Mouse (Mus musculus) erythroid progenitor cell, adult 5-6 weeks (primary cell): ENCODE measurements around the gene Smg6. TPM values are rescaled to one million over a fixed set of nuclear protein-coding genes. Genes with fewer than 3 reads are reported as not detected.

Source experiments
- ATAC-seq: replicated peaks from 2 replicates; pipeline ENCODE4 v1.8.0; 2016; ENCODE audit warnings: moderate number of reproducible peaks, mild to moderate bottlenecking, moderate TSS enrichment, inconsistent platforms; ENCODE audit not compliant: poor library complexity, low FRiP score, severe bottlenecking
- total RNA-seq, 2 experiments: library from RNA; stranded (forward) in 1 of 2; stranded (reverse) in 1 of 2; fragments of 150-400 nt in 1 of 2; fragments of 186-747, 209-891 nt in 1 of 2; gene quantifications; 2 replicates each; pipeline versions ENCODE4 v1.2.3 to v1.2.4; 2015 to 2017; ENCODE audit warnings: low replicate concordance in 2 of 2

Smg6 gene
- total RNA-seq, 2 experiments from 2014 or later: 49.9 to 91.4 TPM

DNA sequence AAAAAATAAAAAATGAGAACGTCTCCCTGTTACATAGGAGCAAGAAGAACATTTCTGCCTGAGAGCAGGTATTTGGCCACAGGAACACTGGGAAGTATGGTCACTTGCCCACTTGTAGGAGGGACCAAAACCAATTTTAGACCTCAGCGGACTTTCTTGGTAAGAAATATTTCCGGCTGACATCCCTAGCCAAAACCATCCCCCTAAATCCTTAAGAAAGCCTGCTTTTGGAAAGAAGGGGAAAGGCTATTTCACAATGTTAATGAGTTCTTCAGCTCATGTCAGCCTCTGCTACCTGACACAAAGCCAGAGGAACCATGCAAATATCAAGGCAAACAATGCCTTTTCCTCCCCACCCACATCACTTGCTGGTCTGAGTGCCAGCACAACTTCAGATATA is 108.5 kb downstream of the Smg6 start:
- ATAC-seq: no peak

DNA sequence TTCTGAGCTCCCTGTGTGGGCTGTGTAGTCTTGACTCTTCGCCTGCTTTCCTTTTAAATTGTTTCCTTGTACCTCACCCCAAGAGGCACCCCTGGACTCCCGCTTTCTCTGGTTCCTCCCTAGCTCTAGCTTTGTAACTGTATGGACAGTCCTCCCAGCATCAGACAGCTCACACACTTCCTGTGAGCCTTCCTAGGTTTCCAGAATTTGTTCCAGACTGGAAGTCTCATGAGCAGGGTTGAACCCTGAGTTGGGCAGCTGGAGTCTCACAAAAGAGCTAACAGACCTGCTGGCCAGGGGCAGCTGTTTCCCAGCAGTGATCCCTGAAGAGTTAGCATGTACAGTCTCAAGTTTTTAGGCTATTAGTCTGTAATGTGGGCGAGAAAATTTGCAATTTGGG is 118.7 kb downstream of the Smg6 start:
- ATAC-seq: no peak

DNA sequence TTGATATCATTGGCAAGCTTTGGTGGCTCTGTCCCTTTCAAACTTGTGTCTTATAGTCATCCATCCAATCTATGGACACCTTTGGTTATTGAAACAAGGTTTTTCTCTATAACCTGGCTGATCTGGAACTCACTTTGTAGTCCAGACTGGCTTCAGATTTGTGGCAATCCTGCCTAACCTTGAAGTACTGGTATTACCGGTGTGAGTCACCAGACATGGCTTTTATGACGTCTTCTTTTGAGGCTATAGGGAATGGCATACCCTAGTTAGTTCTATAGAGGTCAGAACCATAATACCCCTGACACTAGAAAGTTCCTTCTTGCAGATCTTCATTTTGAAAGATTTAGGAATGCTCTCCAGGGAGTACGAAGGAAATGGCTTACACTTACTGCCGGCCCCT is 120.2 kb downstream of the Smg6 start:
- ATAC-seq: no peak

DNA sequence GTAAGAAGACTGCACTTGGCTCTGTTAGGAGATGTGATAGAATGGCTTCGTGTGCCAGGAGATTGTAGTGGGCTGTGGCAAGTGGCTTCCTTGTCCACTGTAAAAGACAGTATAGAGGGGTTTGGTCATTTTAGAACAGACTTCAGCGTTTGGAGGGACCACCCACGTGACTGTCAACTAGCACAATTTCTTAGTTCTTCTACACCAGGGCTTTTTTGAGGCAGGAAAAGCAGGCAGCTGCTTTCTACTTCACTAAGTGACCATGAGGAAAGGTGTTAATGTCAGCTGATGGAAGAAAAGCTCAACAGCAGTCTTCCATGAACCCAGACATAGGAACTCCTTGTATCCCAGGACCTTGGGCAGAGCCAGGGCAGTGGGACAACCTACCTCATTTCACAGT is 121.0 kb downstream of the Smg6 start:
- ATAC-seq: no peak

DNA sequence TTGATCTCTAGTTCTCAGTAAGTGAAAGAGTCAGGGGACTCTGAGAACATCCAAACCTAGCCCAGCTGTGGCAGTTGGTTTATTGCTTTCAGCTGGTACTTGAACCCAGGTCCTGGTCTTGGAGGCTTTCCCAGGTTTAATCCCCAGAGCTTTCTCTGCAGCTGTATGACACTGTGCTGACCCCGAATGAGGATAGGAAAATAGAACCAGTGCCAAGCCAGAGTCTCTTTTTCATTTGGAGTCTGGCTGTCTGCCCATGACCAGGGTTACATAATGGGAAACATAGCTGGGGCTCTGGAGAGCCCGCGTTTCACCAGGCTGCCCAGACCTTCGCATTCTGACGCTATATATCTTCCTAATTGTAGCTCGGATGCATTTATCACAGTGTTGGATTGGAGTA is 121.4 kb downstream of the Smg6 start:
- ATAC-seq: no peak

DNA sequence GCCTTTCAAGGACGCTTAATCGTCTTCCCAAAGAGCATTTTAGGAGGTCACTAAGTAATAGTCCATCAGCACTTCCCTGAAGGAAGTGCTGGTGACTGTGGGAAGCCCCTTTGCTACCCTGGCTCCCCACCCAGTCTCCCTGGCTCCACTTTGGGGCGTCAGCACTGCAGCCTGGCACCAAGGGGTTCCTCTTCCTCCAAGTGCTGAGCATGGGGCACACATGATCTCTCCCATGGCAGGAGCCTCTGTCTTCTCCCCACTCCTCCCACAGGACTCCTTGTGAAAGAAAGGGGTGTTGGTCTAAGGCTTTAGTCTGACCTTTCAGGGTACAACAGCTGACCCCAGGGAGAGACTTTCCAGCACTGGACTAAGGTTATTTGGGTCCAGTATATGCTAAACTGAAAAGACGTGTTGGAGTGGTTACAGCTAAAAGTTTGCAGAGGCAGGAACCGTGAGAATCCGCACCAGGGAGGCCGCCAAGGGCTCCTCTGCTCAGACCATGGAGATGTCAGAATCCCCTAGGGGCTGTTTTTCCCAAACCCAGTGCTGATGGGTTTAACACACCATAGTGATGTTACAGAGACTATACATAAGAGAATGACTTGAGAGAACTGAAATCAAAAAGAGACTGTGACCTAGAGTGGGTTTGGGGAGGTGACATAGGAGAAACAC is 122.2 kb downstream of the Smg6 start:
- ATAC-seq: no peak; the same call in 1 of the 2 replicates

DNA sequence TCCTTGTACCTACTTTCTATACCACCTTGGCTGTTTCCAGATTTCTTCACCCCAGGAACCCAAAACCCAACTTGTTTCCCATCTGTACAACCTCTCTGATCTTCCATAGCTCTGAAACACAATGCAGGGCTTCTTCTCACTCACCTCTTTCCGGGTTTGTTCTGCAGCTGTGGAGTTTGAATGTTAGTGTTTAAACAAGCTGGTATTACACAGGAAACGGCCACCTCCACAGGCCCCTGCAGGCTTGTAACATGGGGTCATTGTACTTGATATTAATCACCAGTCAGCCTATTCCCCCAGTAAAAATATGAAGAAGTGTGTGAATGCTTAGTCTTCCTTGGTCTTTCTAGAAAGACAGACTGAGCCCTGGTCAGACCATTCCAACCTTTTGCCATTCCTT is 123.5 kb downstream of the Smg6 start:
- no peak for ATAC-seq

DNA sequence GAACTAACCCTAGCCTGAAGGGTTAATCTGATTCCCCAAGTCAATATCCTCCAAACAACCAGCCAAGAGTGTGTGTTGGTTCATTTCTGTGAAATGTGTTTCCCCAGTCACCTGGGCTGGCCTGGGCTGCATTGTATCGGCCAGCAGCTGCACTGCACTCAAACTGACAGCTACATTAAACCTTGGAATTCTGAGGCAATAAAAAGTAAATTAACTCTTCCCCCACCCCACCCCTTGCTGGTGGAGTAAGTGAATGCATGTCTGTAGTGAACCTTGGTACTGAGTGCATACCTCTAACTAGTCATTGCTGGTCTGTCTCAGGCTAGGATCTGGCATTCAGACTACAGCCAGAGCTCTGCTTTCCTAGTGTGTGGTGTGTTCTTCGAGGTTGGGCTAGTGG is 124.2 kb downstream of the Smg6 start:
- ATAC-seq: no peak

DNA sequence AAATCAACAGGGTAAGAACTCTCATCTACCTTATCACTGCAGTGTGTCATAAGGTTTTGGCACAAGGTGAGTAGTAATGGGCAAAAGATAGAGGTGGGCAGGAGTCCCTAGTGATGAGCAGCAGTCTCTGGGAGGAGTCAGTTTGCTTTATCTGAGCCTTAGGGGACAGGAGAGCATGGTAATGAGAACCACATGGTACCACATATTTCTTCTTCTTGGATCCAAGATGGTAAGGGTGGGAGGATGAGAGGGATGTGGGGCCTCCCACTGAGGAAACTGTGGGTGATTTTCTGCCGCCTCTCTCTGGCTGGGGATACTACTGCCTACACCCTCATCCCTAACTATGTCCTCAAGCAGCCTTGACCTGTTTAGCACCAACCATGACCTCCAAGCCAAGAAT is 125.6 kb downstream of the Smg6 start:
- ATAC-seq: no peak

DNA sequence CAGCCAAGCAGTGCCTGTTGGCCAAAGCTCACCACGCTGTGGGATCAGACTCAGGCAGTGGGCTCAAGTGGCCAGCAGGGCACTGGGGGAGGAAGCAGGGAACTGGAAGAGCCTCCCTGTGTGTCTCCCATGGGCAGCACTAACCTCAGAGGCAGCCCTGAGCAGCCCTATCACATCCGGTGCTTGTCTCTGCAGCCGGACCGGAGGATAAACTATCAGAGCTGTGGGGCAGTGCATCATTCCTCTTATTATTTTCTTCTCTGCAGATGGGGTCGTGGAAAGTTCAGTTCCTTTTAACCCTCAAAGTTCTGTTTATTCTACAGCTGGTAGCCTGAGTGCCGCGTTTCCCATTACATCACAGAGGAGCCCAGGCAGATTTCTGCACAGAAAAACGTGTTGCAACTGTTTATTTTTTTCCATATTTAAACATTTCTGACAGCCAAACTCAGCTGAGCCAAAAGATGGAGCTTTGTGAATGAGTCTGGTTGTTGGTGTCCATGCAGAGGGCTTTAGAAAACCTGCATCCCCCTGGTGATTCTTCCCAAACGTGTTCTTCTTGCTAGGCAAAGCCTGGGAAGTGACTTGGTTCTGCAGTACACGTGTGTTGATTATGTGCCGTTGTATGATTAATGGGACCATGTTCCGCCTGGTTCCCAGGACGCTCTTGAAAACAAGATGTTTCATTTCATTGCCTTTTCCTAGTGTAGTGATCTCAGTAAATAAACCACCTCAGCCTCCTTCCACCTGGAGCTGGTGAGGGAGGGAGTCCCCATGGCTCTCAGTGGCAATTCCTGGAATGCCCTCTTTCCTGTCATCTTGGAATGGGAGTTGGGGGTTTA is 126.3 kb downstream of the Smg6 start:
- ATAC-seq: no peak

DNA sequence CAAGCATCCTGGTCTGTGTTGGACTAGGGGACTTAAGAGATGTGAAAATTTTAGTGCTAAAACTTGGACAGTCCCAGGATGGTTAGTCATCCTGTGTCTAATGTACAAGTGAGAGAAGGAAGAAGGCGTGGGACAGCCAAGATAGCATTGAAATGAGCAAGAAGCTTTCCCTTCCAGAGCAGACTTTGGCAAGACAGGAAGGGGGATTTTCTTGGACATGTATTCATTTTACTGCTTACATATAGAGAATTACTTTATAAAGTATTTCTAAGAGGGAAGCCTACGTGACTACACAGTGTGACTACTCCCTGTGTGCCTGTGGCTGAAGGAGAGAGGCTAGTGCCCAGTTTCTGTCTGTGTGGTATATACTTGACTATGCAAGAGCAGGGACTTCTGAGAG is 127.4 kb downstream of the Smg6 start:
- ATAC-seq: no peak

DNA sequence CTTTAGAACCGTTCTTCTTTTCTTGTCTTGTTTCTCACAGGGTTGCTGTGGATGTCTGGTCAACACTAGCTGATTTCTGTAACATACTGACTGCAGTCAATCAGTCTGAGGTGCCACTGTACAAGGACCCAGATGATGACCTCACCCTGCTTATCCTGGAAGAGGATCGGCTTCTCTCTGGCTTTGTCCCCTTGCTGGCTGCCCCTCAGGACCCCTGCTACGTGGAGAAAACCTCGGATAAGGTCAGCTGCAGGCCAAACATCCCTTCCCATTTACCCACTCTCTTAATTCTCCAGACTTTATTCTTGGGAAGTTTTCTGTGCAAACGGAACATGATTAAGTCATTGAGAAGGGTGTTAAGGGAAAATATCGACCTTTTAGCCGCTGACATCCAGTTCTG is 128.1 kb downstream of the Smg6 start:
- no peak for ATAC-seq

DNA sequence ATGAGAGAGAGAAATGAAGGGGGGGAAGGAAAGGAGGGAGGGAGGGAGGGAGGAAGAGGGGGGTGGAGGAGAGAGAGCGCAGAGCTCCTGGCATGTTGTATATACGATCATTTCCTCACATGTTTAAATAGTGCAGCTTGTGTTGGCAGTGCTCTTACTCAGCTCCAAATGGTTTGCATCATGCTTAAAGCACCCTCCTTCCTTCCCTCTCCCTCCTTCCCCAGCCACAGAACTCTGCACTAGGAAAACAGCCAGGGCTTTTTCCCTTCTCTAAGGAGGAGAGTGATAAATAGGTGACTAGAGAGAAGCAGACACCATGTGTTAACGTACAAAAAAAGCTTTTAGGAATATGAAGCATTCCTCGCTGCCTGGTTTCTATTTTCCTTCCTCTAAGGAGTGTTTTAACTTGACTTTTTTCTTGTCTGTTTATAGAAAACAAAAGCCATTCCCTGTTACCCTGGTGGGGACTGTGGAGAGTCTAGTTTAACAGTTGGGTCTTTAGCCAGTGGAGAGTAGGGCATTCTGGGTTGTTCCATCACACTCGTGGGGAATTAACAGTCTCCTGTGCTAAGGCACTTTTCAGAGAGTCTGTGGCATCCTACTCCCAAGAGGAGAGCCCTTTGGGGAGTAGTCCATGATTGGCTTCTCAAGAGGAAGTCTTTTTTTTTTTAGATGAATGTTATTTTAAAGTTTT is 128.7 kb downstream of the Smg6 start:
- no peak for ATAC-seq

DNA sequence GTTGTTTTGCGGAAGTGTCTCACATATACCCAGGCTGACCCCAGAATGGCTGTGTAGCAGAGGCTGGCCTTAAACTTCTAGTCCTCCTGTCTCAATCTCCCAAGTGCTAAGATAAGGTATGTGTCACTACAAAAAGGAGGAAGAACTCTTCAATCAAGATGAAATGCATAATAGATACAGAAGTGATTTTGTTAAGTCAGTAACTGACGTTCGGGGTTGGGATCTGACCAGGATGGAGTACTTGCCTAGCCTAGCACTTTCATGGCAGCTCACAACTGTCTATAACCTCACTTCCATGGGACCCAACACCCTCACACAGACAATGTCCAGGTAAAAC is 129.2 kb downstream of the Smg6 start:
- ATAC-seq: no peak

DNA sequence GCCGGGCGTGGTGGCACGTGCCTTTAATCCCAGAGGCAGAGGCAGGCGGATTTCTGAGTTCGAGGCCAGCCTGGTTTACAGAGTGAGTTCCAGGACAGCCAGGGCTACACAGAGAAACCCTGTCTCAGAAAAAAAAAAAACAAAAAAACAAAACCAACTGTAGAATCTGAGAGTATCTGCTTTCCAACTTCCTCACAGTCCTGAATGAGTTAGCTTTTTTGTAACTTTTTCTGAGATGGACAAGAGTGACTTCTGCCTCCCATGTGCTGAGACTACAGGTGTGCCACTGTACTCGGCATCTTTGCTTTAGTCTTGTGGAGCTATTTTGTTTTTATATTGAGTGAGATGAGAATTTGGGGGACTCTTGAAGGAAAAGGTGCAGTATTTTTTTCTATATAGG is 137.0 kb downstream of the Smg6 start:
- no peak for ATAC-seq

DNA sequence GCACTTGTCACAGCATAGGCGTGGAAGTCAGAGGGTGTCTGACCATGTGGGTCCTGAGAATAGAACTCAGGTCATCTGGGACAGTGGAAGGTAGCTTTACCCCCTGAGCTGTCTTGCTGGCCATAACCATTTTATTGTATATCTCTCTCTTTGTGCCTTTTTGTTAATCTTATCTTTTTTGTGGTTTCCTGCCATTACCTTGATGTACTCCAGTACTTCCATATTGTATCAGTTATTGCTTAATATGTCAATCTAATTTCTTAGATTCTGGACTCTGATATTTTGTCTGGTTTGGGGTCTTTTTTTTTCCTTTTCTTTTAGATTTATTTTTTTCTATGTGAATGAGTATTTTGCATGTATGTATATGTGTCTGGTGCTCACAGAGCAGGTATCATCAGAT is 138.6 kb downstream of the Smg6 start:
- no peak for ATAC-seq

DNA sequence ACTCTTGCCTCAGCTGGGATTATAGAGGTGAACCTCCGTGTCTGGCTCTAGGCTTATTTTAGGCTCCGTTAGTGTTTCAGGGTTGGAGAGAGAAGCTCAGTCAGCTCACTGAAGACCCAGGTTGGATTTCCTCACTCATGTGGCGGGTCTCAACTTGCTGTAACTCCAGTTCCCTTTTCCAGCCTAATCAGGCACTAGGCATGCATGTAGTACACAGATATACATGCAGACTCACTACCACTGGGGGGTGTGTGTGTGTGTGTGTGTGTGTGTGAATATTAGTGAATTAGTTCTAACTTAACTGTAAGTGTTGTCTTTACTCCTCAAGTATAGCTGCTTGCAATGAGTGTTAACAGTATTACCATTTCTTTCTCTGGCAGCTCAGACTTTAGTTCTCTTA is 145.7 kb downstream of the Smg6 start:
- no peak for ATAC-seq

DNA sequence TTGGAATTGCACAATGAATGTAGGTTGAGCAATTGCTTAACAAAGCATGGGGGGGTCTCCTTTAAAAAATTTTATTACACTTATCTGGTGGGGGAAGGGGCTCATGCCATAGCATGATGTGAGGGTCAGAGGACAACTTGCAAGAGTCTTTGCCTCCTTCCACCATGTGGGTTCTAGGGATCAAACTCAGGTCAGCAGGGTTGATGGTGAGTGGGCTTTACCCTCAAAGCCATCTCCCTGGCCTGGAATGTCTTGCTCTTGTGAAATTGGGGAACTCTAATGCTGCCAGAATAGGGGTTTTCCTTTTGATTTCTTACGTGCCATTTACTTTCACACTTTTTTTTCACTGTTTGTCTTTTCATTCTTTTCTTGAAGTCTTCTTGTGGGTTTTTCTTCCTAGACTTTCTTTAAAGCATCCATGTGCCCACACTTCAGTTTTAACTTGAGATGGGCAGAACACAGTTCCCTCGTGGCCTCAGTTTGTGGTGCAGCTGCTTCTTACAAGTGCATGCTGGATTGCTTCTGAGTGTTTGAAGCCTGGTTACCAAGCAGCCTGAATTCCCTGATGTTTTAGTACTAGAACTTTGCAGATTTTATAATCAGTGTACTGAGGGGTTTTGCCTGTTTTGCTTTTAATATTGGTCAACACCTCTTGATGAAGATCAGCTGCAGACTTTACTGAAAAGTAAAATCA is 147.5 kb downstream of the Smg6 start:
- no peak for ATAC-seq

DNA sequence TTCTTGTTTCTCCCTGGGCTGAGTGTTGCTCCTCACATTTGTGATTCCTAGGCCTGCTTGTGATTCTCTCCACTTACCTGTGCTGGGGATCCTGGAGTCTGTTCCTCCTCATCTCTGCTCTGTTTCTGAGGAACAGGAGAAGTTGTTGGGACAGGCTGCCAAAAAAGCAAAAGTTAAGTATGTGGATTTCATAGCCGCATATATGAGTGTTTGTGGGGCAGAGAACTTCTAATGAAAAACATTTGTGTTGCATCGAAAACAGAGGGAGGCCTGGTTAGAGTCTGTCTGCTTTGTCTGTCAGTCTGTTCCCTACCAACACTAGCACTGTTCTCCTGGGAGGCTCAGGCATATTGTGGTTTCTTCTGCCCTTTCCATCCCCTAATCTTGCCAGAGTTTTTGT is 148.1 kb downstream of the Smg6 start:
- no peak for ATAC-seq

DNA sequence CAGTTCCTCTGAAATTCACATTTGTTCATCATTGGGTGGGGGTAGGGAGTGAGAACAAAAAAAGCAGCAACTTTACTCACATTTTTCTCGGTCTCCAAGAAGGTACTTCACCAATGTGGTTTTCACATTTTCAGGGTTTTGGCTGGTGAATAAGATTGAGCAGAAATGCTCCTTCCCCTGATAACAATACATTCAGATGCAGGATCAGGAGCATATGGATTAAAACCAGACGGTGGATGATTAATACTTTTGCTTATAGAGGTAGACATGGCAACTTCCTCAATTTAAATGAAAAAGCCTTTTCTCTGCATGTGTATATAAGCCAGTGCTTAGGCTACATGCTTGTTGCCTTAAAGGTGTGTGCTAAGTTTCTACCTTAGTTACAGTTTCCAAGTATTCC is 148.9 kb downstream of the Smg6 start:
- no peak for ATAC-seq

DNA sequence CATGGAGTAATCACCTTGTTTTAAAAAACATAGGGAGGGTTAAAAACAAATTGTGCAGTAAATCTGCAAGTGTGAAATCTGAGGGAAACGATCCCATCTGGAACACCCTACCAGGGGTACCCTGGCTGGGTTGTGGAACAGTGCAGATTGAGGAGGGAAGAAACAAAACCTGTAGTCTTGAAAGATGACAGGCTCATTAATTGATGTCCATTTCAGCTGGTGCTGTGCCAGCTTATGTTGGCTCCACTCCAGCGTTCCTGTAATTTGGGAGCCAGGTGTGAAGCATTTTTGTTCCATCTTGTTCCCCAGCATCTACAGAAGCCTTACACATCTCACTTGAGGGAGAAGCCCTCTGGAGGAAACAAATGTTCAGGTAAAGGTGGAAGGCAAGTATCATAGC is 153.0 kb downstream of the Smg6 start:
- ATAC-seq: no peak
